Mouse (Mus musculus) mouse embryonic stem cell (cell line): ENCODE results near the gene Gnl1.
"Not testable (repeated sequence)": the region's sequence is repeated elsewhere in the genome, so short reads cannot be mapped to it uniquely, and the experiment has no call there.

Source experiments
- in situ Hi-C, 2 experiments: fragments of 300-500 bp; cut with MboI; formaldehyde crosslinking; loops; 1 replicate in 1 of 2; 3 replicates in 1 of 2; pipeline ENCODE4 v1.14.3; 2019 to 2020; ENCODE audit warnings: low sequenced_read_pairs in 2 of 2, low pct_unique_long_range_greater_than_20kb in 1 of 2, mixed read lengths in 1 of 2; ENCODE audit not compliant: unreplicated experiment in 1 of 2

Gene Gnl1

DNA sequence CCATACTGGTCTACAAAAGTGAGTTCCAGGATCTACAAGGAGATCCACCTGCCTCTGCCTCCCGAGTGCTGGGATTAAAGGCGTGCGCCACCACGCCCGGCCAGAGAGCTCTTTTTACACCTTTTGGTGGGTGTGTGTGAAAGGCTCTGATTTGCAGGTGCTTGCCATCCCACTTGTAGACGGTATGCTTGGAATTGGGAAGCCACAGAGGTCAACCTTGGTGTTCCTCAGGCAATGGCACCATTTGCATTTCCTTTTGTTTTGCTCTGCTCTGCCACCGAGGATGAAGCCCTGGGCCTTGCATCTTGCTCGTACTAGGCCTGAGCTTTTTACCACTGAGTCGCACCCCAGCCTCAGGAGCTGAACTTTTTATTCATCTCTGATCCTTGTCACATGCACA lies 2.1 kb downstream of the Gnl1 start:
- in situ Hi-C loops = no loop called here

DNA sequence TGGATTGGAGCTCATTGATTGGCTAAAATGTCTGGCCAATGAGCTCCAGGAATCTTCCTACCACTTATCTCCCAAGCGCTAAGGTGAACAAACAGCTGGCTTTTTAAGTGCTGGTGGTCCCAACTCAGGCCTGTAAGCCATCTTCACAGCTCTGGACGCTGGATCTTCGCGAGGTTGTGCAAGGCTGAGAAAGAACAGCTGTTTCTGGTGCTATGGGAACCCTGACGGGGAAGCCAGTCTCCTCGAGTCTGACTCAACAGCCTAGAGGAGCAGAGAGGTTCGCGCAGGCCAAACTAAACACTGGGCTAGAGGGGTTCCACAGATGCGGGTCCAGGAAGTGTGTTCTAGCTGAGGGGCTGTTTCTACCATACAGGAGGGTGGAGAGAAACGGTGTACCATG lies 12.1 kb downstream of the Gnl1 start:
- in situ Hi-C loops = no loop called here

DNA sequence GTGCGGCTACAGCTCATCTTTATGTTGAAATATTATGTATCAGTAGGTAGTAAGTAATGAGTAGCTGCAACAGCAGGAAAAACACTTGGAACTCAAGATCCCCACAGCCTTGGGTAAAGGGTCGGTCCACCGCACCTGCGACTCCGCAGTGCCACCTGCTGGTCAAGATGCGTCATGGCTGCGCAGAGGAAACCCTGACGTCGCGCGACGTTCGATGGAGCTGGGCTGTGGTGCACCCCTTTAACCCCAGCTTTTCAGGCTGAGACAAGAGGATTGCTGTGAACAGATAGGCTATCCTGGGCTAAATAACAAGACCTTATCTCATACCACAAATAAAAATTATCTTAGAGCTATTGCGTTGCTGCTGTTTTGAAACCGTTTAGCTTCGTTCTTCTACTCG lies 14.0 kb downstream of the Gnl1 start:
- in situ Hi-C loops = no loop called here

DNA sequence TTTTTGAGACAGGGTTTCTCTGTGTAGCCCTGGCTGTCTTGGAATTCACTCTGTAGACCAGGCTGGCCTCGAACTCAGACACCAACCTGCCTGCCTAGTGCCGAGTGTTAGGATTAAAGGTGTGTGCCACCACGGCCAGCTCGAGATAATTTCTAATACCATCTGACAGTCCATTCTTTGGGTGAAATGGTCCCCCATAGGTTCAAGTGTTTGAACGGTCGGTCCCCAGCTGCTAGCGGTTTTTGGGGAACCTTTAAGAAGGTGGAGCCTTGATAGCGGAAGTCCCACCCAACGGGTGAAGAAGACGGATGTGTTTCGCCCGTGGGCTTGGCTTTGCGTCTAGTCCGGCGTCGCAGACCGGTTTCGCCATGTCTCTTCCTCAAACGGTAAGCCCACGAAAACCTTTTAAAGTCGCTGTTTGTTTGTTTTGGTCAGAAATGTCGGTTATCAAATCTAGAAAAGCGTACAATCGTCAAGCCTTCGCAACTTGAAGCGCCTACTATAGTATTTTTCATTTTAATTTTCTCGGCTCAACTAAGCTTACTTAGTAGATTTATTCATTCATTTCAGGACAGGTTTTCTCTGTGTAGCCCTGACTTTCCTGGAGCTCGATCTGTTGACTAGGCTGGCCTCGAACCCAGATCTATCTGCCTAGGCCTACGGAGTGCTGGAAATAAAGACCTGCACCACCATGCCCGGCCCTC lies 14.7 kb downstream of the Gnl1 start:
- in situ Hi-C loops = no loop called here

DNA sequence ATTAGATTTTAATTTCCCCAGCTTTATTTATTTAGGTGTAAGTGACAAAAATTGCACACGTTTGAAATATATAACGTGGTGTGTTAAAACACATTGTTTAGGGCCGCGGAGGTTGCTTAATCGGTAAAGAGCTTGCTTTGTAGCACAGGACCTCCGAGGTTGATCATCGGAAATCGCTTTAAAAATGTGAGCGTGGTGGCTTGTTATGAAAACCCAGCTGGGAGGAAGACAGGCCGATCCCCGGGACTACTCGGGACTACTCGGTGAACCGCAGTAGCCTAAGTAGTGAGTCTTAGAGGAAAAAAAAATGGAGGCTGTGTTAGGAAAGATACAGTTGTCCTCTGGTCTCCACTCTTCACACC lies 15.2 kb downstream of the Gnl1 start:
- in situ Hi-C loops = loop anchor here in 1 of 2 experiments (5.0 kb wide), 1 partner anchor 58 kb away; no protein-coding TSS in a partner anchor

DNA sequence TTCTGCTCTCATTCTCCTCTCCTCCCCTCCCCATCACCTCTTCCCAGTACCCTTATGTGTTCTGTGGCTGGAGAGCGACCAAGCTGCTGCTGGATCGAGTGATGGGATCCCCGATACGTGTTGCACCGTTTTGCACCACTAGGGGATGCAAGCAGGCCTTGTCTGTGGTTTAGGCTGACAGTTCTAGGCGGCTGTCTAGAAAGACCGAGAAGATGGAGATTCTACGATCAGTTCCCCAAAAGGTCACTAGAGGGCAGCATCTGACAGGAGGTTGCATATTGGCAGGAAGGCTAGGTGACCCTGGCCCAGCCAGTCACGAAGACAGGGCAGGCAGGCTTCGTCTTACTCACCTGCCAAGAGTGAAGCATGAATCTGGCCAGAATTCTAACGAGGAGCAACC lies 17.3 kb downstream of the Gnl1 start:
- in situ Hi-C loops = loop anchor here in 1 of 2 experiments (5.0 kb wide), 1 partner anchor 60 kb away; no protein-coding TSS in a partner anchor

DNA sequence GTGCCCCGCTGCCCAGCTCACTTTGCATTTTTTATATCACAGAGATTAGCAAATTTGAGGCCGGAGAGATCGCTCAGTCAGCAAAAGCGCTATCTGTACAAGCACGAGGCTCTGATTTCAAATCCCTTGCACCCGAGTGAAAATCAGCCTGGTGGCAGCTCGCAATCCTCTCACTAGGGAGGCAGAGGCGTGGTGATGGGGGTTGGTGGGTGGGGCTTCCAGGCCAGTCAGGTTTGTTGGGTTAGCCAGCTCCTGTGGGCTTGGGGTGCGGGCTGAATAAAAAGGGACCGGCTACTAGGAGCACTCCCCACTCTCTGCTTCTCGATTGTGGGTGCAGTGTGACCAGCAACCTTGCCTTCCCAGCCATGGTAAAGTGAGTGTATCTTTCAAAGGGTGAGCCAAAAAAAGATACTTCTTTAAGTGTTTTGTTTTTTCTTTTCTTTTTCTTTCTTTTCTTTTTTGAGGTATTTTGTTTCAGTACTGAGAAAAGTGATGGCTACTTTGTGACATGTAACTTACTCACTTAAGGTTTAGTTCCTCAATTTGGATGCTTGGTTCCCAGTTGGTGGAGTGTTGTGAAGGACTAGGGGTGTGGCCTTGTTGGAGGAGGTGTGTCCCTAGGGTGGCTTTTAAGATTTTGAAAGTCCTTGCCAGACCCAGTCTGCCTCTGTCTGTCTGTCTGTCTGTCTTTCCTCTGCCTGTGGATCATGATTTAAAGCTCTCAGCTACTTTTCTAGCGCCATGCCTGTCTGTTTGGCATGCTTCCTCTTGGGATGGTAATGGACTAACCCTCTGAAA lies 18.3 kb downstream of the Gnl1 start:
- in situ Hi-C loops = loop anchor here in 1 of 2 experiments (5.0 kb wide), 1 partner anchor 61 kb away; no protein-coding TSS in a partner anchor

DNA sequence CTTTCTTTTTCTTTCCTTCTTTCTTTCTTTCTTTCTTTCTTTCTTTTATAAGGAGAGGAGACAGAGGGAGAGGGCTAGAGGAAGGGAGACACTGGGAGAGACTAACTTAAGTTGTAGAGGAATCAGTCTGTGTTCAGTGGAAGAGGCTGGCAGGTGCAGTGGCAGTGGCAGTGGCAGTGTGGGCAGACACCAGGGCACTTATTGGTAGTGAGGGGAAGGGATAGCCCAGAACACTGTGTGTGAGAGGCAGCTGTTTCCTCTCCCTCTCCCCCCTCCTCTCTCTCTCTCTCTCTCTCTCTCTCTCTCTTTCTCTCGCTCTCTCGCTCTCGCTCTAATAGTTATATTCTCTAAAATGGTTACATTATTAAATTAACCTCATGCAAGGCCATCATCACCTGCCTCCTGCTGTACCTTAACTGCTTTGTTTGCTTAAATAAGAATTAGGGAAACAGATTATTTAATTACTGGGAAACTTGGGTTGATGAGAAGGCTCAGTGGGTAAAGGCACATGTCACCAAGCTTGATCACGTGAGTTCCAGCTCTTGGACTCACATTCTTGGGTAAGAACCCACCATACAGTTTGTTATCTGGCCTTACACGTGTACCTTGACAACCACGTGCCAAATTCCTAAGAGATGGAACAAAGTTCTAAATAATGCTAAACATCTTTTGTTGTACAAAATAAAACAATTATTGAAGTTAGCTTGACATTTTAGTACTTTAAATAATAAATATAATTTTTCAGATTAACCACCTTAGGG lies 19.1 kb downstream of the Gnl1 start:
- in situ Hi-C loops = loop anchor here in 1 of 2 experiments (5.0 kb wide), 1 partner anchor 61 kb away; no protein-coding TSS in a partner anchor

DNA sequence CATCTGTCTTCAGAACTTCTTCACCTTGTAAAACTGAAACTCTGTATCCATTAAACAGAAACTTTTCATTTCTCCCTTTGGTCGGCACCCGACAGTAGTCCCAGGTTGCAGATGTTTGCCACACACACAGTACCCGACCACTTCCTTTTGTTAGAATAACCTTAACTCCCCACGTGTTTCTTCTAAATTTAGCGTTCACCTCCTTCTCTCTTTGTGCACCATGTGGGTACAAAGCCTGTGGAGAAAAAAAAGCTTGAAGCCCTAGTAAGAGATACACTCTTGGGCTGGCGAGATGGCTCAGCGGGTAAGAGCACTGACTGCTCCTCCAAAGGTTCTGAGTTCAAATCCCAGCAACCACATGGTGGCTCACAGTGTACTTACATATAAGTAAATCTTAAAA lies 19.7 kb downstream of the Gnl1 start:
- in situ Hi-C loops = loop anchor here in 1 of 2 experiments (5.0 kb wide), 1 partner anchor 62 kb away; no protein-coding TSS in a partner anchor

DNA sequence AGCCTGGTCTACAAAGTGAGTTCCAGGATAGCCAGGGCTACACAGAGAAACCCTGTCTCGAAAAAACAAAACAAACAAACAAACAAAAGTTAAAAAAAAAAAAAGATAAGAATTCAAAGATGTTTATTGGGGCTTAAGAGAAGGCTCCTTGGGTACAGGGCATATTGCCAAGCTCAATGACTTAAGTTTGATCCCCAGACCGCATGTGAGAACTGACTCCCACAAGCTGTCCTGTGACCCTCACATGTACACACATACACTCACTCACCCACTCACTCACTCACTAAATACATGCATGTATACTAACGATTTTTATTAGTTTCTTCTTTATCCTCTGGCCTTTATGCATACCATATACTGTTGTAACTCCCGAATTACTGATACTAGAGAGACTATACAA lies 20.7 kb downstream of the Gnl1 start:
- in situ Hi-C loops = no loop called here

DNA sequence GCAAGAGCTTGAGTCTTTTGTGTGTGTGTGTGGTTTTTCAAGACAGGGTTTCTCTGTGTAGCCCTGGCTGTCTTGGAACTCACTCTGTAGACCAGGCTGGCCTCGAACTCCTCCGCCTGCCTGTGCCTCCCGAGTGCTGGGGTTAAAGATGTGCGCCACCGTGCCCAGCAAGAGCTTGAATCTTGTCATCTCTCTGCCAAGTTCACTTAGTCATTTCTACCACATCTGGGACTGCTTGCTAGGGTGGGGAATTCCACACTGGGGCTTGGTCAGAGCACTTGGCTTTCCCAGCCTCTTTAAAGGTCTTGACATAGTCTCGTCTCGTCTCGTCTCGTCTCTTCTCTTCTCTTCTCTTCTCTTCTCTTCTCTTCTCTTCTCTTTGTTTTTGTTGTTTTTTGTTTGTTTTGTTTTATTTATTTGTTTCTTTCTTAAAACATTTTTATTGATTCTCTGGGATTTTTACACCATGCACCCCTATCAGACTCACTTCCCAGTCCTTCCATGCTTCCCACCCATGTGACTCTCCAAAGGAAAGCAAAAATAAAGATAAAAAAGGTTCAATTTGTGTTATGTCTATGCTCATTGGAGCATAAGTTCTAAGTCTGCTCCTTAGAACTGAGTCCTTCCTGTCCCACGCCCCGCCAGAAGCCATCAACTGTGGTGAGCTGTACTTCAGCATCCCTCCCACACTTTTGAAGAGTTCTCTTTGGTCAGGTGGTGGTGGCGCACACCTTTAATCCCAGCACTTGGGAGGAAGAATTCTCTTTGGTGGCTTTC lies 21.7 kb downstream of the Gnl1 start:
- in situ Hi-C loops = no loop called here

DNA sequence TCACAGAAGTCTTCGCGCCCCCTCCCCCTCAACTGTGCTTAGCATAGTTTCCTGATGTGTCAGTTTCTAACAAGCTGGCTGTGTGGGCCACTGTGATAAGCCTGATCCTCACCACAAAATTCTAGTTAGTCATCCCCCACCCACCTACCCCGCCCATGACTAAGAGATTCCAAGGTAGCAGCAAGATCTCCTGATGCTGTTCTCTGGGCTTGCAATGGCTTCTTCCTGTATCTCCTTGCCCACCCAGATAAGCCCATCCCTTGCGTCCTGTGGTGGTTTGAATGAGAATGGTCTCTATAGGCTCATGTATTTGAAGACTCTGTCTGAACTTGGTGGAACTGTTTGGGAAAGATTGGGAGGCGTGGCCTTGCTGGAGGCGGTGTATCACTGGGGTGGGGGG lies 22.3 kb downstream of the Gnl1 start:
- in situ Hi-C loops = no loop called here

DNA sequence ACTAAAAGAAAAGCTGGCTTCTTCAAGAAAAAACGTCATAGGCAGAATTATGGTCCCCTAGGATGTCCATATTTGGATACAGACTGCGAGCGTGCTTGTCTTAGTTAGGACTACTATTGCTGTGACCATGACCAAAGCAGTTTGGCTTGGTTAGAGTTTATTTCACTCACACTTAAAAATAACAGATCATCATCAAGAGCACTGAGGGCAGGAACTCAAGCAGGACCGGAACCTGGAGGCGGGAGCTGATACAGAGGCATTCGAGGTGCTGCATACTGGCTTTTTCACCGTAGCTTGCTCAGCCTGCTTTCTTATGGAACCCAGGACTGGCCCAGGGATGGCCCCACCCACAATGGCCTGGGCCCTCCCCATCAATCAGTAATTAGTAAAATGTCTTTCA lies 23.7 kb downstream of the Gnl1 start:
- in situ Hi-C loops = no loop called here

DNA sequence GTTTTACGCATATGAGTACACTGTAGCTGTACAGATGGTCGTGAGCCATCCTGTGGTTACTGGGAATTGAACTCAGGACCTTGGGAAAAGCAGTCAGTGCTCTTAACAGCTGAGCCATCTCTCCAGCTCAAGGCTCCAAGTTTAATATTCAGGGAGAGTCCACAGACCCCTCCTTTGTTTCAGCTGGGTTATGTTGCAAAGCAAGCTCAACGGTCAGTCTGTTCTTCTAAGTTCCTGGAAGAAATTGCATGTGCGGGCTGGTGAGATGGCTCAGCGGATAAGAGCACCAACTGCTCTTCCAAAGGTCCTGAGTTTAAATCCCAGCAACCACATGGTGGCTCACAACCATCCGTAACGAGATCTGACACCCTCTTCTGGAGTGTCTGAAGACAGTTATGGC lies 24.8 kb downstream of the Gnl1 start:
- in situ Hi-C loops = not testable (repeated sequence)

DNA sequence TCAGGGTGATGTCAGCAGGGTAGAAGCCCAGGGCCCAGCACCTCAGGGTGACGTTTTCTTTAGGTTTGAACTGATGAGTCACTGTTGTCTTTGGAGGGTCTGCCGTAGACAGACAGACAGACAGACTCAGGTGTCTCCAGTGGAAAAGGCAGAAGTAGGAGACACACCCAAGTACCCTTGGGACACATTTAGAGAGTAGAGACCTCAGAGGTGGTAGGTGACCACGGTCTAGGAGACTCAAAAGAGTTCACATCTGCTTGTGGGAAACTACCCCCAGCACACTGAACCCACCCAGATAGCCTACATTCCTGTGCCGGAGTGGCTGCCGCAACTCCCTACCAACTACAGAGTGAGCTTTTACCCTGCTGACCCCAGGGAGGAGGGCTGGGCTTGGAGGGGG lies 35.3 kb downstream of the Gnl1 start:
- in situ Hi-C loops = no loop called here

DNA sequence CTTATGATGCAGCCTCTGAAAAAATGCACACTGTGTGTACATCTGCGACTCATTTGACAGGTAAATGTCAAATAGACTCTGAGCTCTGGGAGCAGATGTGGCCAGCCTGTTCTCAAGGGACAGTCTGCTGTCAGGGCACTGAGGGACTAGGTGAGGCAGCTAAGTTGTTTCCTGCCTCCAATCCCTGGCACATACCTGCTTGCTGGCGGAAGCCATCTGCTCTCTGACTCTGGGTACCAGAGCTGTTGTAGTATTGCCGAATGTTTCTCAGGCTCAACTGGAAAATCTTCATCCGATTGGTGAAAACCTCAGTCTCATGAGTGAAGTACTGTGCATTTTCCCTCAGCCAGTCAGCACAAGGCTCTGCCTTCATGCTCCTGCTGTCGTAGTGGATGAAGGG lies 37.4 kb downstream of the Gnl1 start:
- in situ Hi-C loops = no loop called here

DNA sequence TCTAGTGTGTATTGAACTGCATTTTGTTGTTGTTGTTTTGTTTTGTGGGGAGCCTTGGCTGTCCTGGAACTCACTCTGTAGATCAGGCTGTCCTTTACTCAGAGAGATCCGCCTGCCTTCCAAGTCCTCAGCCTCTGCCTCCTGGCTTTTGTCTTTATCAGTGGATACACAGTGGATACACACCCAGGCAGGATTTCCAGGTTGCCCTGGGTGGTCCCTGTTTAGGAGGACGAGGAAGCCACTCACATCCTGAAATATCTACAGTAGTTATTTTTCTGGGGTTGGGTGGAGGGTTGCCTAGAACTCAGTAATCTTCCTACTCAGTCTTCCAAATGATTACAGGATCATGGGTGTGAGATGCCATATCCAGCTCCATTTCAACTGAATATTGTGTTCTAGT lies 39.3 kb downstream of the Gnl1 start:
- in situ Hi-C loops = no loop called here

DNA sequence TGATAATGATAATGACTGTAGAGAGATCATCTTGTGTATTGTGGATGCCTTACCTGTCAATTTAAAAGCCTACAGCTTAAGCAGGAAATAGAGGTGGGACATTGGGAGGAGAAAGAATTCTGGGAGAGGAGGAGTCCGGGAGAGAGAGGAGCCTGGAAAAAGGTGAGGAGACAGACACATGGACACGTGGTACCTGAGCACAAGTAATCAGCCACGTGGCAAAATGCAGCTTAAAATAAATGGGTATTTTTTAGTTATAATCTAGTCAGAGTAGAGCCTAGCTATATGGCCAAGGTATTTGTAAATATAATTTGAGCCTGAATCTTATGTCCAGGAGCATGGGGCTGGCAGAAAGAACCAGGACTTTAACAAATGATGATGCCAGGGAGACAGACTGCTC lies 39.9 kb downstream of the Gnl1 start:
- in situ Hi-C loops = no loop called here
